Mouse (Mus musculus) lung, adult 2 months (tissue): ENCODE measurements around the gene Lamb1.

ENCODE experiments used
- CTCF ChIP-seq: fragments of 200-500 bp; IDR thresholded peaks from 2 replicates; pipeline ENCODE4 v1.5.1; 2011; ENCODE audit warnings: mild to moderate bottlenecking, low read length, control low read depth; ENCODE audit not compliant: insufficient read depth
- POLR2A ChIP-seq: fragments of 200-500 bp; IDR thresholded peaks from 2 replicates; pipeline ENCODE4 v1.6.1; 2011; ENCODE audit warnings: low read depth, mild to moderate bottlenecking, control low read depth, low read length, borderline replicate concordance; ENCODE audit errors: extremely low read depth

DNA sequence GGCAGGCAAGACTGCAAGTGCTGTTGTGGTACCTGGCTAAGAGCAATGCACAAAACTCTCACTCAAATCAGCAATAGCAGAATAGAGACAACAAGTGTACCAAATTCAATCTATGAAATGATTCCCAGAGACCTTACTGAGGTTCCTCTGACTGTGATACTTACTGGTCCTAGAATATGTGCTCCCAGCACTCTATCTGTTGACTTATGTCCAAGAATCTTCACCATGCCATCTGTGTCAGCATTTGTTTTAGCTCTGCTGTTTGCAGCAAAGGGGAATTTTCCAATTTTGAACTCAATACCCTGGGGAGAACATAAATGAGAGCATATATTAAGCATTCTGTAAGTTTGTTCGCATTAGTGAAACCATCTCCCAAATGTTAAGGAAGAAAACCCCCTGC, 68.2 kb downstream of the Lamb1 start:
- no peak for TF ChIP-seq CTCF
- TF ChIP-seq POLR2A = no peak
